In genomic region chr4:41547086-41547485, GRCm38 (mm10) we compare ENCODE assay signal across 13 mouse cellular contexts. TPM values are rescaled to one million over a fixed set of nuclear protein-coding genes. Genes with fewer than 3 reads are reported as not detected.
"Had no signal": no experiment of that assay in that cellular context is flagged by ENCODE, and none has a peak within 500 bp of the region (broad histone marks: within the 10 kb centered on the region; RNA-seq: fewer than 3 reads in every experiment).

No protein-coding gene starts in this region.

- H3K4me3 ChIP-seq: limb, embryonic 15.5 days; liver, embryonic 13.5 days; midbrain, embryonic 12.5 days; neural tube, embryonic 13.5 days; stomach, embryonic 15.5 days had no signal

- H3K9me3 ChIP-seq: limb, embryonic 15.5 days; liver, embryonic 13.5 days; midbrain, embryonic 12.5 days; neural tube, embryonic 13.5 days; stomach, embryonic 15.5 days had no signal

- ATAC-seq: midbrain, embryonic 16.5 days had no signal

- DNase-seq: kidney, postnatal 14 days; liver, embryonic 13.5 days; lung, adult 18-20 months; retina, postnatal 1 day; right cerebral cortex, postnatal 4 days; thymus, adult 2 months; thymus, postnatal 25 days had no signal

- H3K27ac ChIP-seq: limb, embryonic 15.5 days; liver, embryonic 13.5 days; midbrain, embryonic 12.5 days; neural tube, embryonic 13.5 days; stomach, embryonic 15.5 days had no signal

- H3K36me3 ChIP-seq: limb, embryonic 15.5 days; liver, embryonic 13.5 days; midbrain, embryonic 12.5 days; neural tube, embryonic 13.5 days; stomach, embryonic 15.5 days had no signal

- H3K27me3 ChIP-seq: limb, embryonic 15.5 days; liver, embryonic 13.5 days; midbrain, embryonic 12.5 days; neural tube, embryonic 13.5 days; stomach, embryonic 15.5 days had no signal

- H3K4me1 ChIP-seq: limb, embryonic 15.5 days; liver, embryonic 13.5 days; stomach, embryonic 15.5 days had no signal

- H3K4me2 ChIP-seq: limb, embryonic 15.5 days; liver, embryonic 13.5 days; midbrain, embryonic 12.5 days; neural tube, embryonic 13.5 days; stomach, embryonic 15.5 days had no signal

- H3K9ac ChIP-seq: limb, embryonic 15.5 days; liver, embryonic 13.5 days; midbrain, embryonic 12.5 days; neural tube, embryonic 13.5 days; stomach, embryonic 15.5 days had no signal

RNA-seq across cellular contexts. Expression of gene Dnaic1, which starts 22.5 kb away (rescaled TPM):
- total RNA-seq: megakaryocyte-erythroid progenitor cell, adult 5-6 weeks had no signal

RNA-seq across cellular contexts. Expression of gene 1110017D15Rik, which starts 30.0 kb away (rescaled TPM):
- total RNA-seq: megakaryocyte-erythroid progenitor cell, adult 5-6 weeks had no signal
- polyA plus RNA-seq: liver, embryonic 13.5 days had no signal
